ENCODE assay signal across 8 mouse cellular contexts in genomic region chr11:59164384-59164783, GRCm38 (mm10). TPM values are rescaled to one million over a fixed set of nuclear protein-coding genes. Genes with fewer than 3 reads are reported as not detected.
DNase-seq lines count a peak whose midpoint lies in the region; ATAC-seq and TF ChIP-seq lines count a peak whose summit lies in the region.

No protein-coding gene starts in this region.

- peak overlapping the region; percentile 69; the same call in 1 of the 2 replicates for H3K4me3 ChIP-seq in heart, postnatal 0 days (ENCODE audit: low read depth, low read length)

- peak overlapping the region; percentile 100 for H3K27ac ChIP-seq in heart, postnatal 0 days (ENCODE audit: low read depth)

- H3K4me1 ChIP-seq in heart, postnatal 0 days (ENCODE audit: control insufficient read depth, insufficient read depth): peaks cover 21% of the 10 kb centered on the region

- ATAC-seq in heart, postnatal 0 days (ENCODE audit: insufficient read depth, low read depth): no peak
- ATAC-seq in megakaryocyte progenitor cell, adult 5-6 weeks (replicated peaks; ENCODE audit: poor library complexity): peak; percentile 69

- no peaks in the 10 kb centered on the region for H3K27me3 ChIP-seq in heart, postnatal 0 days (ENCODE audit: control insufficient read depth, insufficient read depth, low read length)

- WGBS in heart, postnatal 0 days: 48% methylated on average over 9 of the region's 9 CpGs

- TF ChIP-seq EP300 in heart, postnatal 0 days (IDR thresholded peaks at IDR 0.05; ENCODE audit: low read depth): no peak

- no peak for TF ChIP-seq CTCF in heart, postnatal 0 days (IDR thresholded peaks at IDR 0.05; ENCODE audit: low read depth)

- H3K9ac ChIP-seq in heart, postnatal 0 days (replicated peaks; ENCODE audit: low read depth, low read length): no peak overlapping the region

- DNase-seq in cerebellum, adult 11-12 months: peak; percentile 56
- no peak for DNase-seq in cerebellum, postnatal 25 days
- DNase-seq in MEL-GATA-1-ER (ENCODE audit: extremely low read depth, low read depth): peak; percentile 92
- DNase-seq in heart, postnatal 0 days (ENCODE audit: low spot score): no peak
- no peak for DNase-seq in embryo, embryonic 9.5 days (ENCODE audit: extremely low spot score)
- DNase-seq in left cerebral cortex, adult 11 months (ENCODE audit: low spot score): no peak
- DNase-seq in adrenal gland, adult 8-10 months: no peak

- H3K9me3 ChIP-seq in heart, postnatal 0 days (replicated peaks; ENCODE audit: control insufficient read depth, low read length): no peaks in the 10 kb centered on the region

- H3K4me2 ChIP-seq in heart, postnatal 0 days (ENCODE audit: low read depth, low read length): peak overlapping the region; percentile 55; the same call in 1 of the 2 replicates

- 0 out of 2 replicates have a peak, but pooled peaks cover 3% of the 10 kb centered on the region for H3K36me3 ChIP-seq in heart, postnatal 0 days (replicated peaks; ENCODE audit: control insufficient read depth, insufficient read depth, low read length)

RNA-seq across cellular contexts. Expression of gene Iba57, which starts 0.8 kb away (rescaled TPM):
- total RNA-seq in heart, postnatal 0 days (2014; rRNA removed; ENCODE audit: low replicate concordance): 10.2 and 12.4 TPM in 2 replicates
- polyA plus RNA-seq in heart, postnatal 0 days (2015; fragmentation: Nextera tagmentation; extraction: Ambion mirVana): 10.7 and 11.0 TPM in 2 replicates
- total RNA-seq in megakaryocyte progenitor cell, adult 5-6 weeks (2015): 2.8 and 3.6 TPM in 2 replicates
- total RNA-seq in megakaryocyte progenitor cell, adult 5-6 weeks (2017): 3.5 and 4.6 TPM in 2 replicates
- total RNA-seq in adrenal gland, adult 8-10 months (2022): 10 to 100 TPM; 19.3 to 23.3 (median 21.1) TPM

RNA-seq across cellular contexts. Expression of gene Gjc2, which starts 18.6 kb away (rescaled TPM):
- 0.08 and 0.12 TPM in 2 replicates for total RNA-seq in heart, postnatal 0 days (2014; rRNA removed; ENCODE audit: low replicate concordance)
- 0.63 and 0.75 TPM in 2 replicates for polyA plus RNA-seq in heart, postnatal 0 days (2015; fragmentation: Nextera tagmentation; extraction: Ambion mirVana)
- total RNA-seq in megakaryocyte progenitor cell, adult 5-6 weeks (2015): not detected in 2 replicates
- not detected in 2 replicates for total RNA-seq in megakaryocyte progenitor cell, adult 5-6 weeks (2017)
- total RNA-seq in adrenal gland, adult 8-10 months (2022): 1 to 10 TPM in 2 of 4 experiments, under 1 TPM in 2; 0.66 to 1.4 (median 1.2) TPM

RNA-seq across cellular contexts. Expression of gene Guk1, which starts 27.6 kb away (rescaled TPM):
- total RNA-seq in heart, postnatal 0 days (2014; rRNA removed; ENCODE audit: low replicate concordance): 47.5 and 60.3 TPM in 2 replicates
- 138 and 146 TPM in 2 replicates for polyA plus RNA-seq in heart, postnatal 0 days (2015; fragmentation: Nextera tagmentation; extraction: Ambion mirVana)
- total RNA-seq in megakaryocyte progenitor cell, adult 5-6 weeks (2015): 61.9 and 62.8 TPM in 2 replicates
- 29.9 and 34.7 TPM in 2 replicates for total RNA-seq in megakaryocyte progenitor cell, adult 5-6 weeks (2017)
- 10 to 100 TPM; 67.1 to 80.4 (median 72.1) TPM for total RNA-seq in adrenal gland, adult 8-10 months (2022)

RNA-seq across cellular contexts. Expression of gene Obscn, which starts 28.2 kb away (rescaled TPM):
- total RNA-seq in heart, postnatal 0 days (2014; rRNA removed; ENCODE audit: low replicate concordance): 225 and 245 TPM in 2 replicates
- 106 and 107 TPM in 2 replicates for polyA plus RNA-seq in heart, postnatal 0 days (2015; fragmentation: Nextera tagmentation; extraction: Ambion mirVana)
- total RNA-seq in megakaryocyte progenitor cell, adult 5-6 weeks (2015): 0.07 TPM in 1 of 2 replicates, not detected in the other
- total RNA-seq in megakaryocyte progenitor cell, adult 5-6 weeks (2017): under 0.01 TPM in 1 of 2 replicates, not detected in the other
- 1 to 10 TPM; 1.5 to 2.2 (median 1.6) TPM for total RNA-seq in adrenal gland, adult 8-10 months (2022)

RNA-seq across cellular contexts. Expression of gene Mrpl55, which starts 37.9 kb away (rescaled TPM):
- total RNA-seq in heart, postnatal 0 days (2014; rRNA removed; ENCODE audit: low replicate concordance): 174 and 187 TPM in 2 replicates
- 196 and 199 TPM in 2 replicates for polyA plus RNA-seq in heart, postnatal 0 days (2015; fragmentation: Nextera tagmentation; extraction: Ambion mirVana)
- 33.4 and 49.5 TPM in 2 replicates for total RNA-seq in megakaryocyte progenitor cell, adult 5-6 weeks (2015)
- total RNA-seq in megakaryocyte progenitor cell, adult 5-6 weeks (2017): 48.7 and 56.2 TPM in 2 replicates
- 10 to 100 TPM; 46.0 to 53.6 (median 47.1) TPM for total RNA-seq in adrenal gland, adult 8-10 months (2022)

Comparison
In these comparisons a context has a peak if more than half of its experiments do, and no peak if none do; other contexts are left out.
1. DNase-seq: peak in cerebellum, adult 11-12 months (single experiment) and MEL-GATA-1-ER (single experiment); none in cerebellum, postnatal 25 days (0 of 2), heart, postnatal 0 days (single experiment), embryo, embryonic 9.5 days (single experiment), left cerebral cortex, adult 11 months (single experiment) and adrenal gland, adult 8-10 months (single experiment).